Mouse (Mus musculus) monocyte, adult 5-6 weeks (primary cell): ENCODE results near the gene Ngp. TPM values are rescaled to one million over a fixed set of nuclear protein-coding genes. Genes with fewer than 3 reads are reported as not detected.
A peak's percentile ranks its signal among the peaks of the same experiment; 100 is the strongest.
"Not testable (repeated sequence)": the region's sequence is repeated elsewhere in the genome, so short reads cannot be mapped to it uniquely, and the experiment has no call there.

ENCODE experiments used
- ATAC-seq: fragments of 153-309, 156-312 bp; replicated peaks from 2 replicates; pipeline ENCODE4 v1.8.0; 2017; ENCODE audit warnings: mild to moderate bottlenecking; ENCODE audit not compliant: low TSS enrichment, insufficient number of reproducible peaks, severe bottlenecking, poor library complexity, low FRiP score
- total RNA-seq: library from RNA; stranded (forward); fragments of 200-1000, 200-491, 200-594 nt; gene quantifications from 3 replicates; pipeline ENCODE4 v1.2.3, GENCODE M21; 2017

Gene Ngp
- 1.2 TPM in 1 of 3 replicates, not detected in the others for total RNA-seq

GRCm38 (mm10) chr9:110419511-110420112 is at the start of gene Ngp:
TSS of gene Ngp (plus strand) at chr9:110419747.
- no peak for ATAC-seq

- ATAC-seq, result no peak
These were observed 49.7 kb upstream of the Ngp start for GRCm38 (mm10) chr9:110369860-110370259.

GRCm38 (mm10) chr9:110373871-110374270 is 45.7 kb upstream of the Ngp start:
- ATAC-seq, result no peak

DNA sequence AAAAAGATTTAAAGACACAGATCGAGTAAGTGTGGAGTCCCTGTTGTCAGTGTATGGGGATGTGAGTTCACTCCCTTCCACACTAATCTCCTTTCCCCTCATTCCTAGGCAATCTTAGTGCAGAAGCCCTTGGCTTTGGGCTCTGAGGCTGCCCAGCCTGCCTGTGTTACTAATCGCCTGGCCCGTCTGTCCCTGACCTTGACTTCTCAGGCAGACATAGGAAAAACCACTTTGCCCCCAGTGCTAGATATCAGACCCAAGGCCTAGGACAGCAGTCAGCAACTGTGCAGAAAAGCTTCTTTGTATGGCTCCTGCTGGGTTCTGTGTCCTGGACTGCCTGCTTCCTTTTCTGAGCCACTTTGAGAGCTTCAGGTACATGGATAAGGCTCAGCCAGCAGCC is 43.9 kb upstream of the Ngp start:
- no peak for ATAC-seq

GRCm38 (mm10) chr9:110377655-110378054 is 41.9 kb upstream of the Ngp start:
- not testable (repeated sequence) for ATAC-seq

DNA sequence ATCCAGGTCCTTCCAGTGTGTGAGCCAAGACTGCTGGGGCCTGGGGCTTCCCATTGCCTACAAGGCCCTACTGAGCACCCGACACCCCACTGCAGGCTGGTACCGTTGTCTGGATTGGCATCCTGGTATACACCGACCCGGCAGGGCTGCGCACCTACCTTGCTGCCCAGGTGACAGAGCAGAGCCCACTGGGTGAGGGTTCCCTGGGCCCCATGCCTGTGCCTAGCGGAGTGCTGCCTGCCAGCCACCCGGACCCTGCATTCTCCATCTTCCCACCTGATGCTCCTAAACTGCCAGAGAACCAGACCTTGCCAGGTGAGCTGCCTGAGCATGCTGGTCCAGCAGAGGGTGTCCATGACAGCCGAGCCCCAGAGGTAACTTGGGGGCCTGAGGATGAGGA is 40.2 kb upstream of the Ngp start:
- no peak for ATAC-seq

DNA sequence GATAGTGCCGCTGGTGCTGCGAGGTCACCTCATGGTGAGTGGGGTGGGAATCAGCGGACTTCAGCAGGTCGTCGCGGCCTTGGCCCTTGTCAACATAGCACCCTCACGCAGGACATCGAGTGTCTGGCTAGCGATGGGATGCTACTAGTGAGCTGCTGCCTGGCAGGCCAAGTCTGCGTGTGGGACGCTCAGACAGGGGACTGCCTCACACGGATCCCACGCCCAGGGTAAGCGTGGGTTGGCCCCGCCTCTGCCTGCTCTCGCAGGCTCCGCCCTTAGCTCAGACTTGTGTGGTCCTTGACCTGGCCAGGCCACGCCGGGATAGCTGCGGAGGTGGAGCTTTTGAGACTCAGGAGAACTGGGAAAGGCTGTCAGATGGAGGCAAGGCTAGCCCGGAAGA is 38.9 kb upstream of the Ngp start:
- ATAC-seq, result no peak

GRCm38 (mm10) chr9:110381292-110381691 is 38.3 kb upstream of the Ngp start:
- ATAC-seq, result no peak

GRCm38 (mm10) chr9:110384369-110384929 is 35.1 kb upstream of the Ngp start:
- no peak for ATAC-seq

GRCm38 (mm10) chr9:110388011-110388410 is 31.5 kb upstream of the Ngp start:
- no peak for ATAC-seq

DNA sequence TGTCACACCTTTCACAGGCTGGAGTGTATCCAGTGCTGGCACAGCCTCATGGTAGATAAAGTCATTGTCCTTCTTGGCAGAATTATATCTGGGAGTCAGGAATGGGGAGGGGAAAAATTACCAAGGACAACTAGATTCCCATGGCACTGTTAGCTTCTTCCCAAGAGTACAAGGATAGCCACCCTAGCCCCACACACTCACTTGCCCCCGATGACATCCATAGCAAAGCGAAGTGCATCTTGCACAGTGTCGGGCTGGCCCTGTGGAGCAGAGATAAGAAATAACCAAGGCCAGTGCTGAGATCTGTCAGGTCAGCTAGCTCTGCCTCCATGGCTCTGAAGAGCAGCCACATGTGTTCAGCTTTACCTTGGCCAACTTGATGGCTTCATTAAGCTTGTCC is 28.7 kb upstream of the Ngp start:
- ATAC-seq, result no peak

DNA sequence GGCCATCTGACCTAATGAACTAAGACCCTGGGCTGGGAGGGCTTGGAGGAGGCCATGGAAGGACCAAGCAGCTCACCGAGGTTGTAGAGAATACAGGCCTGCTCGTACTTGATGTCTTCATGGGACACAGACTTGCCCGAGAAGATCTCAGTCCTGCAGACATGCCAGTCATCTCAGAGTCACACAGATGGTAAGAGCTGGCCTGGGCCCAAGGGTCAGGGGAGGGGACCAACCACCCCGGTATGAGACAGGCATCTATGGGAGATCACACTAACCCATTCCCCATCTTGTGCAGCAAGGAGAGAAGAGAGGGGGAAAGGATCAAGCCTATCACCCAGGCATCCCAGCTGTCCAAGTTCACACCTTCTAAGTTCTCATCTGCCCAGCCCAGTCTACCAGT is 26.3 kb upstream of the Ngp start:
- no peak for ATAC-seq

DNA sequence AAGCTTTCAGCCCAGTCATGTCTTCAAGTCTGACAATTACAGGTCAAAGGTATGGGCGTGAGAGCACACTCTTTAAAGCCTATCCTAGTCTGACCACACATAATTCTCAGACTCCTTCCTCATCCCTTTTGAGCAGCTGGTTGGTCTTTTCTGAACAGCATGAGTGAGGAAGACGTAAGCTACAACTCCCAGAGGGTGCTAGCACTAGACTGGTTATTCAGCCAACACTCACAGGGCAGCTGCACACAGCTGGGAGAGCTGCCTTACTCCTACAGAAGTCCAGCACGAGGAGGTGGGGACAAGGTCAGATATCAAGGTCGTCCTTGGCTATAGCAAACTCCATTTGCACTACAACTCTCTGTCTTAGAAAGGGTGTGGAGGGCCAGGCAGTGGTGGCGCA is 18.9 kb upstream of the Ngp start:
- no peak for ATAC-seq

- ATAC-seq, result no peak
These were observed 16.8 kb upstream of the Ngp start for GRCm38 (mm10) chr9:110402731-110403130.

DNA sequence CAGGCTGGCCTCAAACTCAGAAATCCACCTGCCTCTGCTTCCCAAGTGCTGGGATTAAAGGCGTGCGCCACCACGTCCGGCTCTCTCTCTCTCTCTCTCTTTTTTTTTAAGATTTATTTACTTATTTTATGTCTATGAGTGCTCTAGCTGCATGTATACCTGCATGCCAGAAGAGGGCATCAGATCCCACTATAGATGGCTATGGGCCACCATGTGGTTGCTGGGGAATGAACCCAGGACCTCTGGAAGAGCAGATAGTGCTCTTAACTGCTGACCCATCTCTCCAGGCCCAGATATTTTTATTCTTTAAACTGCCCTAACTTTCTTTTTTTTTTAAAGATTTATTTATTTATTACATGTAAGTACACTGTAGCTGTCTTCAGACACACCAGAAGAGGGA is 16.3 kb upstream of the Ngp start:
- ATAC-seq, result not testable (repeated sequence)

DNA sequence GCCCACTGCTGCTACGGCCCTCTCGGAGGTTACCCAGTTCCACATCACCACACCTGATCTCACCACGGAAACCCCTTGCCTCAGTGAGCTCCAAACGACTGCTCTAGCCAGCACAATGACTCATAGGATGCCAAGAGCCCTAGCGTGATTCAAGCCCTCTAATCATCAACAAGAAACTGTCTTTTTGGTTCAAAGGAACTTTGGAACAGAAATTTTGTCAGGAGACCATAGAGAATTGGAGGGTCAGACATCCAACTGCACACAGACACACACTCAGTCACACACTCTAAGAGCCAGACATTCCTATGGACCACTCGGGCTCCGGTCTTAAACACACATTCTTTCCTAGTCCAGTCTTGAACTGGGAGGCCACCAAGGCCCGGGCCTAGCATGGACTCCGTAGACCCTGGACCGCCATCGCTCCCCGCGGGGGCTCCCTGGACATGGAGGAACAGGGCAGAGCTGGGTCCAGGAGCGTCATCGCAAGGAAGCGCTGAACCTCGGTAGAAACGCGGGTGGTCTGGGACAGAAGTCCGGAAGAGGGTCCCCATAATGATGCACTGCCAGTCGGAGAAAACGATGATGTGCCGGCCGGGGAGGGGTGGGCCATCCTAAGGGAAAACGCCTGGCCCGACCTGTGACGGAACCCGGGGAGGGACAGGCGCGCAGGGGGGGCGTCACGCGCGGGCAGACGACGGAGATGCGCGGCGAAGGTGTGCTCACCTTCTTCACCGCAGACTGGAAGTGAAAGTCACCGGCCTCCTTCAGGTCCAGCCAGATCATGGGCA is 12.0 kb upstream of the Ngp start:
- no peak for ATAC-seq

- ATAC-seq, result peak; percentile 82
These were observed 11.3 kb upstream of the Ngp start, which contains the start of gene Ptpn23 for GRCm38 (mm10) chr9:110408099-110408773. TSS of gene Ptpn23 (minus strand) at chr9:110408213.

- ATAC-seq, result peak; percentile 78
These were observed 8.3 kb upstream of the Ngp start for GRCm38 (mm10) chr9:110410908-110411887.
